Mouse (Mus musculus): Measurements from ENCODE around the gene Camsap2.

The Camsap2 gene

DNA sequence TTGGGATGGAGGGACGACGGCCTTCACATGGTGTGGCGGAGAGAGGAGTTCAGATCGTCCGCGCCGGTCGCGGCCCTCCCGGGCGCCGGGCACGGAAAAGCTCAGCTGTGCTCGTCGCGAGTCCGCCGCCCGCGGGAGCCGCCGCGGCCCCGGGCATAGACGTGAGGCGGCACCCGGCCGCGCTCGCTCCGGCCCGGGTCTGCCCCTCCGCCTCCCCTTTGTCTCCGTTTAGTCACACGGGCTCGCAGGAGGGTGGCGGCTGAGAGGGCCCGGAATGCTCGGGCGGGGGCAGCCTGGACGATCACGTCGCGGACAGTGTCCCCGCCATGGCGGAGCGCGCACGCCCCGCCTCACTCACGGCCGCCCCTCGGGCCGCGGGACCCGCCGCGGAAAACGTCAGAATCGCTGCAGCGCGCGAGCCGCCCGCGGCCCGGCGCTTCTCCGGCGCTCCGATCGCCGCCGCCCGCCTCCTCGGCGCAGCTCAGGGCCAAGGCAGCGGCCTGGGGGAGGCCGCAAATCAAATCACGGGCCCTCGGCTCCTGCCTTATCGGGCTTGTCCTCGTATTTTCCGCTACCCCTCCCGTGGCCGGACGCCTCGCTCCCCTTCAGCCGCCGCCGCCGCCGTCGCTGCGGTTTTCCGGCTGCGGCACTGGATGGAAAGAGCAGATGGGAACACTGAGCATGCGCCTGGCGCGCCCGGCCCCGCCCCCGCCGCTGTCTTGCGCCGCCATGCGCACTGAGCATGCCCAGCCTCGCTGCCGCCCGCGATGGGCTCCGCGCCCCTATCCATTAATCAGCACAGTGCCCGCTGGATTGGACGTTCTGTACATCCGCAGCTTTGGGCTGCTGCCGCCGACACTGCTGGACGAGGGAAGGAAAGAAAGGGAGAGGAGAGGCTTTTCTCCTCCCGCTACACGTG is at the start of gene Camsap2:
Gene Camsap2, minus strand, starts transcription at position 651 of the 919 bp plus-strand sequence.
- DNase-seq (ENCODE audit: low read depth, low spot score) = peak; percentile 76

DNA sequence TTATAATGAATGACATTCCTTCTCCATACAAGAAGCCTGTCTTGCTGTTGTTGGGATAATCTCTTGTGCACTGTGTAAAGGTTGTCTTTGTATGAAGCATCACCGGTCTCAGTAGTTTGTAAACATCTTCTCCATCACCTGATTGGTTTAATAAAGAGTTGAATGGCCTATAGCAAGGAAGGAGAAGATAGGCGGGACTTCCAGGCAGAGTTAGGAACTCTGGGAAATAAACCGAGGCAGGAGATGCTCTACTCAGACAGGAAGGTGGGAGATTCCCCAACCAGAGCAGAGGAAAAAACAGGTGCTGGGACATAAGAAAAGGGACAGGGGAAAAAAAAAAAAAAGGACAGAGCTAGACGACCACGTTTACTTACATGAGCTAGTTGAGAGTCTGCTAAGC is 49.2 kb upstream of the Camsap2 start:
- DNase-seq (ENCODE audit: low read depth, low spot score) = no peak

DNA sequence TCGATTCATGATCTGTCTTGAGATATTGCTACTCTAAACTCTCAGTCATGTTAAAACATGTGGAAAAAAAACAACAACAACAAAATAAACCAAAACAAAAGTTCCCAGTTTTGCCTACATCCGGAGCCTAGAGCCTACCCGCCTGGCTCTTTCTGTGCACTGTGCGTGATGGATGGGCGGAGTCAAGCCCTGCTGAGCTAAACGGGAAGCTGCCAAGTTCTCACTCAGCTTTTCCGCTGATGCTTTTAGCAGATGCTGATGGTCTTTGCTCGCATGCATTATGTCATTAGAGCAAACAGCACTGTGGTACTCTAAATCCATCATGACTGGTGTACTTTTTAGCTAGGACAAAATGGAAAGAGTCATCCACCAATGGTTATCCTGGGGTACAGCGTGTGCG is 48.6 kb upstream of the Camsap2 start:
- no peak for DNase-seq (ENCODE audit: low read depth, low spot score)

DNA sequence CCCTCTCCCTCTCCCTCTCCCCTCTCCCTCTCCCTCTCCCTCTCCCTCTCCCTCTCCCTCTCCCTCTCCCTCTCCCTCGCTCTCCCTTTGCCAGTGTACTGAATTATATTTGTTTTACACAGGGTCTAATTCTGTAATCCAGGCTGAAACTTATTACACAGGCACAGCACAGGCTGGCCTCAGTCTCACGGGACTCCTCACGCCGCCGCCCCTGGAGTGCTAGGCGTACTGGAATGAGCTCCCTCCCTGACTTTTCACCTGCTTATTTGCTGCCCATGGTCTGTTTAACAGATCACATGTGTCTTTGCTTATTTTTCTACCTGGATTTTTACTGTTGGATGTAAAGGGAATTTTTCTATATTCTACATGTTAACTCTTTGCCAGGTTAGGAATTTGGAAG is 41.0 kb upstream of the Camsap2 start:
- DNase-seq (ENCODE audit: low read depth, low spot score) = no peak

DNA sequence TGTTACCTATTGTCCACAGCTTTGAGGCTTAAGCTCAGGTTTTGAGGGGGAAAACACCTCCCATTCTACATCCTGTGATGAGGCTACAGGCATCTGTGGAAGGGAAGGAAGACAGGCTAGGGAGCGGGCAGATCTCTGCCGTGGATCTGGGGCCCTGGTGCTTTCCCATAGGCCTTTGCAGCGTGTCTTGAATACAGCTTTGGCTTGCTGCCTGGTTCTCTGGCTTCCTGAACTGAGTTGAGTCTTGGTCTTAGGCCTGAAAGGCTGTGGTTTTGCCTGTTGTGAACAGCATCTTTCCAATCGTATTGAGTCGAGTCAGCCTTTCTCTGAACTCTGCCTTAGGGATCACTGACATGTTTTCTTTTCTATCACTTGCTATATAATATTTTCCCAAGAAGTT is 35.7 kb upstream of the Camsap2 start:
- no peak for DNase-seq (ENCODE audit: low read depth, low spot score)

DNA sequence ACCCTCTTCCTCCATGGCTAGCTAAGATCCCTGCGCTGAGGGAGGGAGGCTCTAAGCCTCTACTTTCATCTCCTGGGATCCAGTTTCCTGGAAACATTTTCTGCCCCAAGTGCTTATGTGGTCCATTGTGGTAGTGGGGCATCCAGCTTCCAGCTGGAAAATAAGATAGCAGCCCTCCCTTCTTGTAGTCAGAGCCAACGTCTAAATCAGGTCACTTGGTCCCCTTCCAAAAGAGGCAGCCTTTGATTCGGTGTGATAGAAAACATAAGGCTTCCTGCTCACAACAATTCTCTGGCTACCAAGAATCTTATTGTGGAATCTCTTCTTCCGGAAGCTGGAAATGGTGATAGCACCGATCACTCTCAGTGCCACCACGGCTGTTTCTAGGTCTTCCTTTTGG is 35.3 kb upstream of the Camsap2 start:
- DNase-seq (ENCODE audit: low read depth, low spot score) = no peak

DNA sequence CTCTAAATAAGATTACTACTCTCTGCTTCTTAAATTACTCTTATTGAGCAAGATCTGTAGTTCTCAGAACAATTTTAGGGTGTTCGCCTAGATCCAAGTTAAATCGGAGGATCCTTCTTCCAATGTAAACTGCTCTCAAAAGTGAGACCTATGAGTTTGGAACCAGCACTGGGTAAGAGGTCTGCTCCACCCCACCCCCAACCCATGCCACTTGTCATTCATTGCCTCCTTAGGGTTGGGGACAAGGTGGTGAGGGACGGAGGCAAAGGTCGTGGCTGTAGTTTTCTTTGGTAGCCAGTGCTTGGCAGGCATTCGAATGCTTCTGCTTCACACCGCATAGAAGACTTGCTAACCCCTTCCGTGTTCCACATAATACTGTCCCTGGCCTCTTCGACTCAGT is 34.7 kb upstream of the Camsap2 start:
- DNase-seq (ENCODE audit: low read depth, low spot score) = no peak

DNA sequence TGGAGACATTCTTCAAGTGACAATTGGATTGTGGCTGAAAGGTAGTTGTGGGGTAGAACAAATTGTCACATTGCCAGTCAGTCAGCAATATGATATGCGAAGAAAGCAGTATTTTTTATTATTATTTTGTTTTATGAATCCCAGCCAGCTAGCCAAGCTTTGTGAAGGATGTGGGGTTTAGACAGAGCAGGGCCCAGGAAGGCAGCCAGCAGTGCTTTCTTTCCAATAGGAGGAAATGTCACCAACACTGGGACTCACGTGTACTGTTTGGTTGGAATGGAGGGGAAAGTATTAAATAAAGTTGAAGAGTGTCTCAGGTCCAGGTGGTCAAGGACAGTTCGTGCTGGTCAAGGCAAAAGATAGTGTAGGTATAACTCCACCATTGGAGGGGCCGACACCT is 34.3 kb upstream of the Camsap2 start:
- DNase-seq (ENCODE audit: low read depth, low spot score) = no peak

DNA sequence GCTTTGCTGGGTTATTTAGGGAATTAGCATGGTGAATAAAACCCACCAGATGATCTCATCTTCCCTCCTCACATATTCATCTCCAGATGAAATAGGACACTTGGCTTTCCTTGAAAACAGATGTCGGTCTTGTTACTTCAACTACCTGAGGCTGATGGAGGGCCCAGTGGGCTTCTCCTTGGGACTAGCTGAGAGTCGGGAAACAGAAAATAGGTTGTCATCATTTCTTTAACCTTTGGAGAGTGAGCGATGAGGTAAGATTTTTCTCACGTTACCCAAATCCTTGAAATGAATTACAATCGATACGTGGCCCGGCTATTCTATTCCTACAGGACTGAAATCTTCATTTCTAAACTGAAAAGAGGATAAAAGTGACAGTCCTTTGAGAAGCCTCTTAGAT is 33.4 kb upstream of the Camsap2 start:
- no peak for DNase-seq (ENCODE audit: low read depth, low spot score)

DNA sequence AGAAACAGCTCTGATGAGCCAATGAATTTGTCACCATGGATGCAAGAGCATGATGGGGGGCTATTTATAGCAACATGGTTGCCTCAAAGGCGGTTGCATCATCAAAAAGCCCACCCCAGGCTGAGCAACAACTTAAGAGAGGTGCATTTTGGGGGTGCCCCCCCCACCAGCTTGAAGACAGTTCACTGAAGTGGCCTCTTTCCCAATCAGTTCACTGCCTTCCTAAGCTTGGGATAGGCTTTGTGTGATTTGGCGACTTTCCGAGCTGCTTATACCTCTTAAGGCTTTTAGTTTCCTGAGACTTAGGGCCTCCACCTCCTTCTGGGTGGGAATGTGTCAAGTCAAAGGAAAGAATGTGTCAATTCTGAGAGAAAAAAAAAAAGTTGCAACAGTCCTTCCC is 20.1 kb upstream of the Camsap2 start:
- no peak for DNase-seq (ENCODE audit: low read depth, low spot score)

DNA sequence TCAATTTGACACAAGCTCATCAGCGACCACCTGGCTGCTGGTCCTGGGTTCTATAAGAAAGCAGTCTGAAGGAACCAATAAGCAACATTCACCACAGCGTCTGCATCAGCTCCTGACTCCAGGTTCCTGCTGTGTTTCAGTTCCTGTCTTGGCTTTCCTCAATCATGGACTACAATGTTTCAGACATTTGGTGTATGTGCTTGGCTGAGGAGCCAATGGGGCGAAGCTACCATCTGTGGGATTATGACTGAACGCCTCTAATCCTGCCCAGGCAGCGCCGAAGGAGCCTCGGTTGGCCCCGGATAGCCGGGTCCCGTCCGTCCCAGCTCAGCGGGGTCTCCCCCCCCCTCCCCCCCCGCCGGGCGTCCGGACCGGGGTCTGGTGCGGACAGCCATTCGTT is 18.8 kb upstream of the Camsap2 start:
- DNase-seq (ENCODE audit: low read depth, low spot score) = no peak

DNA sequence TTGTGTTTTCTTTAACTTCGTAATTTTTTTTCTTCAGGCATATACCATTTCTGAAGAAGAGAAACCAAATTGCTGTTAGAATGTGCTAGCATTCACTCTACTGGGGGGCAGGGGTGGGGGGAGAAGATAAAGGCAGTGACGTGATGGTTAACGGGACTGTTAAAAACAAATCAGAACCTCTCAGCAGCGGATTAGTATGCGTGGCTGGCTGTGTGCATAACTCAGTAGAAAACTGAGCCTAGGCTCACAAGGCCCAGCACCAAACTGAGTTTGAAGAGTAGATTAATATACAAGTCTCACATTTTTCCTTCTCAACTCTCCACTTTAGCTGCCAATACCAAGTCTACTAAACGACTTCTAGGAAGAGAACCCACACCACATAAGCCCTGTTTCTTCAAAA is 17.1 kb upstream of the Camsap2 start:
- no peak for DNase-seq (ENCODE audit: low read depth, low spot score)

DNA sequence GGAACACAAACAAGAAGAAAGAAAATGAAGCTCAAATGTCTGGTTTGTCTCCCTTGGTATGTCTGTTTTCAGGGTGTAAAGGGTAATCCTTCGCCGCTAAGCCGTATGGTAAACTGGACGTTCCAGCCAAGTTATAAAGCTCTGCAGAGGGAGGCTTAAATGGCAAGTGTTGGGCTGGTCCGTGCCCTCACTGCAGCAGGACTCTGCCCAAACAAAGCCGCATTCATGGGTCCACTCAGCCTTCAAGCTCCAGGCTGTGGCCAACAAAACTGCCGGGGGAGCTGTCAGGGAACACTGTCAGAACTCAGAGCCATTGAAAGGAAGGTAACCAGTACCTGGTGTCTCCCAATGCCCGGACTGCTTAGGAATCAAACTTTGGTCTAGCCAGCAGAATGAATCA is 16.7 kb upstream of the Camsap2 start:
- DNase-seq (ENCODE audit: low read depth, low spot score) = no peak

DNA sequence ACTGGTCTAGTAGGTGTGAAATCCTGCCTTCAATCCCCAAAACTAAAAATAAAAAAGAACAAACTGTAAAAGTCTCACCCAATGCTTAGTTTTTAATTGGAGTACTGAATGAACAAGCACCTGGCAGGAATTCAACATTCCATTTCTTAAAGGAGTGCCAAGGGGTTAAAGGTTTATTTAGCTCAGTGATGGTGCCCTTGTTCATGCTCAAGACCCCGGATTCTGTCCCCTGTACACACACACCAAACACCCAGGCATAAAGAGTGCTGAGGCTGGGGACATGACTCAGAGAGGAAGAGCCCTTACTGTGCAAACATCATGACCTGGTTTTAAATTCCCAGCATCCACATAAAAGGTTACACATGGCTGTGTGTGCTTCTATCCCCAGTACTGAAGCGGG is 15.5 kb upstream of the Camsap2 start:
- no peak for DNase-seq (ENCODE audit: low read depth, low spot score)

DNA sequence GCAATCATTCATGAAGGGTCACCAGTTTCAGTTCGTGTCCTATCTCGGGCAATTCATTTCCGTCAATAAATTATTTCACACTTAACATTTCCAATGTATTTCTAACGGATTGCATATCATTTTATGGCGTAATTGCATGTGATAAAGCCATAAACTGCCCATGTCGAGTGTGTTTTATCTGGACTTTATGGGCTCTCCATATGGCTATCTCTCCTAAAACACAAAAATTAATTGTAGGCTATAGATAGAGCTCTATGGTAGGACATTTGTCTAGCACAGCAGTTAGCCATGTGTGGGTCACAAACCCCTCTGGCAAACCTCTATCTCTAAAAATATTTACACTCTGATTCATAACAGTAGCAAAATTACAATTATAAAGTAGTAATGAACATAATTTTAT is 15.0 kb upstream of the Camsap2 start:
- DNase-seq (ENCODE audit: low read depth, low spot score) = no peak

DNA sequence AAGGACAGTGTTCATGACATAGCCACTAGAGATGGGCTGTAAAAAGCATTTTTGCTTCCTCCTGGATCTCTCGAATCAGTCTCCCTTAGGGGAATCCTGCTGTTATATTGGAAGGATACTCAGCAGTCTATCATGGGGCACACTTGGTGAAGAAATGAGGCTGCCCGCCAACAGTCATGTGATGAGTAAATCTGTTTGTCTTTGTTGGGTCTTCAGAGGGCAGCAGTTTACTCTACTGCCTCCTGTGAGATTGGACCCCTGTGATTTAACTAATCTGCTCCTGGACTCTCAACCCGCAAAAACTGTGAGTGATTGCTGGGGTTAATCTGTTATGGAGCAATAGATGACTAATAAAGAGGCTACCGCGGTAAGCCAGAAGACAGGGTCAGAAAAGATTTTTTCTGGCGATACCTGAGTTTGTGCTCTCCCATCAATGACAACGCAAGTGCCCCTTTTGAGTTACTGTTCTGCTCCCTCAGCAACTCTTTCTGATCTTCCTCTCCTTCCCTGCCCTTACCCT is 13.0 kb upstream of the Camsap2 start:
- DNase-seq (ENCODE audit: low read depth, low spot score) = no peak

DNA sequence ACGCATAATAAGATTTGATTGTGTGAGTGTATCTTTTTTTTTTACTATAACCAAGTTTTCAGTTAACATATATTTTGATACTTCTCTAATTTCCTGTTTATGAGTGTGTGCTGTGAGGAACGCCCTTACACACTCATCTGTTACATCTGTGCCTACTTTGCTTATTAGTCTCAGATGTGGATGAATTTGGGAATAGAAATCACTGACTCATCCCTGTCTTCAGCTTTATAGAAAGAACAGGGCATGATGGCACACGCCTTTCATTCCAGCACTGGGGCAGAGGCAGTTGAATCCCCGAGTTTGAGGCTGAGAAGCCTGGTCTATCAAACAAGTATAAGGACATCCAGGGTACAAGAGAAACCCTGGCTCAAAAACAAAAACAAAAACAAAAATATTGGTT is 9.7 kb upstream of the Camsap2 start:
- DNase-seq (ENCODE audit: low read depth, low spot score) = no peak

DNA sequence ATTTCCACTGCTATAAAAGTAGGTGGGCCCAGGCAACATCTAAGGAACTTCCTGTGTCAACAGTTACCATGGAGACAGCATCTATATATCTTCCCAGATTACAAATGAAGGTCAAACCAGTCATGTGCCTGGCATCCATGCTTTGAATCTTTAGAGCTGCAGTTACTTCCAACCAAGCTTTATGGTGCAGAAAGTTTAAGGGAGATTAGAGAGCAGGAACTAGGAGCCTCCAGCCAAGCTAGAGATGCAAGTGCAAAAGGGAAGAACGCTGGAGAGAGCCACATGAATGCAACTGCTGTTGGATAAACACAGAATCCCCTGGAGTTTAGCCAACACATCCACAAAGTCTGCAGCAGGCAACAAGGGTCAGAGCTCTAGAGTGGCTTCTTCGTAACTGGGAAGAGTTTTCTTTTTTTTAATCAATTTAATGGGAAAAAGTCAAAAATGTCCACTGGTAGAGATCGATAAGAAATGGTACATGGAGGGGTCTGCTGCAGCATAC is 4.8 kb upstream of the Camsap2 start:
- DNase-seq (ENCODE audit: low read depth, low spot score) = no peak

DNA sequence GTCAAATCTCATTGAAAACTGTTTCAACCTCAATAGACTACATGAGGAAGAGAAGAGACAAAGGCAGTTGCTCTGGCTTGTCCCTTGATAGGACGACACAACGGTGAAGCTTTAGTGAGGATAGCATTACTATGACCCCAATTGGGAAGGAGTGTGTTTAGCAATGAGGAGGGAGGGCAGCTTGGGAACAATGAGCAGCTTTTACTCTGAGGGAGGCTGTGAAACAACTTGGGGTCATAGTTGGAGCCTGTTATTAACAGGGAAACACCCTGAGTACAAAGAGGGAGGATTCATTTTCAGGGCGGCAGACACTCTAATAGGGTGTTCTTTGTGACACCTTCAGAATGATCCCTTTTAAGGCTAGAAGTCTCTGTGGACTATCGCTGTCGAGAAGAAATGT is 2.2 kb upstream of the Camsap2 start:
- no peak for DNase-seq (ENCODE audit: low read depth, low spot score)

DNA sequence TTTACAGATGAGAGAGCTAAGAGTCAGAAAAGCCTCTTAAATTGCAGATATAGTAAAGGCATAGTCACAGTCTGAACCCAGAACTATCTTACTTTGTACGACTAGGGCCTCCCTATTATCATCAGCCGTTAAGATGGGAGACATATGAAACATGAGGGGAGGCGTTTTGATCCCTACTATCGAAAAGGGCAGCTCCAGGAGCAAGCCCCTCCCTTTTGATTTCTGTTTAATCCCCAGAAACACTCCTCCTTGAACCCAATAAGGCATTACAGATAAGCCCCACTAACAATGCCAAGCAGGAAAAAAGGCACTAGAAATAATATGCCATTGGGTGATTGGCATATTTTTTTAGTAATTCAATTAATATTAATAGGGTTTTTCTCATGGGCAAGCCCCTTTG is 1.2 kb upstream of the Camsap2 start:
- no peak for DNase-seq (ENCODE audit: low read depth, low spot score)

DNA sequence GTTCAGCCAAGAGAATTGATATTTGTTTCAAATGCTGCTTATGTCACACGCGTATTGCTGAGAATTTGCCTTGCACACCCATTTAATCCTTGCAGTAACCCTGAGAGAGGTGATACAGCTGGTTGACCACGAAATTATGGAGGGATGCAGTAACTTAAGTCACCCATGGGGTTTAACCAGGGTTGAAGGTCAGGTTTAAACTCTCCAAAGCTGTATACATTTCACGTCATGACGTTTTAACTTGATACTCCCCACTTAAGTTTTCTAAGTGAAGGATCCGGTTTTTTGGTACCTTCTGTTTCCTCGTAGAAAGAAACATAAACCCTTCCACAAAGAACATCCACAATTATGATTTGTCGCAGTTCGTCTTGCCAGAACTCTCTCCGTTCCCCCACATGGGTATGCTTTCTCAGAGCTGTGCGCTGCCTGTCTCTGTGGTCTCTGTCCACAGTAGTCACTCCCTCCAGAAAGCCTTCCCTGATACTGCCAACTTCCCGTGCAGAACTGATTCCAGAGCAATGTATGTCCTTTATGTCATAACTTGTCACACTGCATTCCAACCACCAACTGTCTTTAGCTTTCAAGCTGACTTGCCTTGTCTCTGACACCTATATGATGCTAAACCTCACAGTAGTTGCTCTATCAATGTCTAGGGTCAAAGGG is 600 bp upstream of the Camsap2 start:
- DNase-seq (ENCODE audit: low read depth, low spot score) = no peak

DNA sequence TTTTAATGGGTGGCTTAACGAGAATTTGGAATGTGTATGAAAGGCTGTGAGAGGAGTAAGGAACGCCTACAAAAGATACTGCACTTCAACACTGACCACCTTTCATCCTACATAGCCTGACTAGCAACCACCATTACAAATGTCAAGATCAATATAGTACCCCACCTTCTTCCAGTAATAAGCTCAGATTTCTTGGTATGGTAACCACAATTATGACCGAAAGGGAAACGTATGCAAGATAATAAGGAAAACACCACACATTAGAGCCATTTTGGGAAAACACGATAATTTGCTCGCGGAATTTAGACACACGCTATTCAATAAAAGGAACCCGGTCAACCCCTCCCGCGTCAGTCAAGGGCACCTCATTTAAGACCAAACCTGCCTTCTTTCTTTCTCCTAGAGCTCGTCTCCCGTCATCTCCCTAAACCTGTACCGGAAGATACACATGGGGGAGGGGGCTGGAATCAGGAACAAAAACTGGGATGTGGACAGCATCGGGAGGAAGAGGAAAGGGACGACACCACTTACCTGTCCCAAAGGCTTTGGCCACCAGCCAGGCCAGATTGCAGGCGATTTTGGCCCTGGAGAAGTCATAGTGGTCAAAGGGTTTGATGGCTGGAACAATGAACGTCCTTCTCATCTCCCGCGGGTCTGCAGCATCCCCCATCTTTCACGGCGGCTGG is 993 bp downstream of the Camsap2 start:
- DNase-seq (ENCODE audit: low read depth, low spot score) = no peak

Data from retina, adult 2 months (tissue).